7 mouse cellular contexts compared by ENCODE assay signal in the genomic region with DNA sequence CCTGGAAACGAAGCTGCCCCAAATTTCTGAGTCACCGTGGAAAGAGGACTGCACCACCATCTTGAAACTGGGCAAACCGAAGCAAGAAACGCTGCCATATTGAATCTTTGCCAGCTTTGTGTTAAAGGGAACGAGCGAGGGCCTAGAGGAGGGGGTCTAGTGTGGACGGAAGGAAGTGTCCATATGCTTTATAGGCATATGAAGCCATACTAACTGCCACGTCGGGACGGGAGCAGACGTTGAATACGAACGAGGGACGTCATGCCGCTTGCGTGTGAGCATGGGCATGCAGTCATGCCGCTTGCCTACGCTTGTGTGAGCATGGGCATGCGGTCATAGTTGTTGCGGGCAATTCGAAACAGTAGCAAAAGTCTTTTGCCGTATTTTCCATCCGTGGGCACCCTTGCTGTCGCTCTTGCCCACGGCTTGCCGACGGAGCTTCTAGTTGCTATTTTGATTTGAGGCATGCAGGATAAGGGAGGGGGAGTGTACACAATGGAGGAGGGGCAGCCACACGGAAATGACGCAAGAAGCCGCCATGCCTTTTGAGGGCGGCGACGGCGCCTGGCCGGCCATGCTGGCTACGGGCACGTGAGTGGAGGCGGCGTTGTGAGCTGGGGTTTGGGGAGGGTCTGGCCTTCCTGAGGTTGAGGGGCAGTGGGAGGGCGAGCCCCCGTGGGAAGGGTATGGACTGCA. TPM values are rescaled to one million over a fixed set of nuclear protein-coding genes. Genes with fewer than 3 reads are reported as not detected.
DNase-seq lines count a peak whose midpoint lies in the region; ATAC-seq and TF ChIP-seq lines count a peak whose summit lies in the region.

No protein-coding gene starts in this region.

- peak overlapping the region; percentile 99 for H3K27ac ChIP-seq in intestine, embryonic 16.5 days (ENCODE audit: low read length)
- H3K27ac ChIP-seq in midbrain, embryonic 12.5 days (replicated peaks): peak overlapping the region; percentile 93
- peak overlapping the region; percentile 91 for H3K27ac ChIP-seq in small intestine, adult 2 months (ENCODE audit: insufficient read depth, low read depth, low read length)

- peaks cover 17% of the 10 kb centered on the region; the same call in 1 of the 2 replicates for H3K36me3 ChIP-seq in intestine, embryonic 16.5 days (ENCODE audit: control insufficient read depth, insufficient read depth, low read length)
- peaks cover 36% of the 10 kb centered on the region for H3K36me3 ChIP-seq in midbrain, embryonic 12.5 days
- H3K36me3 ChIP-seq in small intestine, adult 2 months (ENCODE audit: control insufficient read depth, insufficient read depth, low read length): peaks cover 21% of the 10 kb centered on the region

- ATAC-seq in intestine, embryonic 16.5 days: peak; percentile 65
- peak; percentile 74 for ATAC-seq in midbrain, embryonic 12.5 days (ENCODE audit: low FRiP score, low read depth)

- H3K27me3 ChIP-seq in intestine, embryonic 16.5 days (replicated peaks; ENCODE audit: control insufficient read depth, insufficient read depth, low read length): no peaks in the 10 kb centered on the region
- H3K27me3 ChIP-seq in midbrain, embryonic 12.5 days: no peaks in the 10 kb centered on the region
- no peaks in the 10 kb centered on the region for H3K27me3 ChIP-seq in small intestine, adult 2 months (ENCODE audit: control insufficient read depth, insufficient read depth, low read length)

- WGBS in intestine, embryonic 16.5 days: under 1% methylated on average over 41 of the region's 41 CpGs
- under 1% methylated on average over 39 of the region's 41 CpGs for WGBS in midbrain, embryonic 12.5 days
- under 1% methylated on average over 41 of the region's 41 CpGs for WGBS in small intestine, adult 2 months

- H3K4me1 ChIP-seq in intestine, embryonic 16.5 days (ENCODE audit: control insufficient read depth, insufficient read depth, low read length): peaks cover 31% of the 10 kb centered on the region
- peaks cover 46% of the 10 kb centered on the region for H3K4me1 ChIP-seq in midbrain, embryonic 12.5 days
- peaks cover 13% of the 10 kb centered on the region for H3K4me1 ChIP-seq in small intestine, adult 2 months (ENCODE audit: control insufficient read depth, insufficient read depth, insufficient read length, low read length)

- no peaks in the 10 kb centered on the region for H3K9me3 ChIP-seq in intestine, embryonic 16.5 days (ENCODE audit: control insufficient read depth, low read length)
- no peaks in the 10 kb centered on the region for H3K9me3 ChIP-seq in midbrain, embryonic 12.5 days

- H3K9ac ChIP-seq in intestine, embryonic 16.5 days (ENCODE audit: low read depth, low read length): peak overlapping the region; percentile 91
- H3K9ac ChIP-seq in midbrain, embryonic 12.5 days (replicated peaks): peak overlapping the region; percentile 67

- H3K4me3 ChIP-seq in intestine, embryonic 16.5 days (ENCODE audit: low read length): peak overlapping the region; percentile 82
- H3K4me3 ChIP-seq in midbrain, embryonic 12.5 days: peak overlapping the region; percentile 78
- peak overlapping the region; percentile 80 for H3K4me3 ChIP-seq in small intestine, adult 2 months (ENCODE audit: low read depth, low read length)

- peak overlapping the region; percentile 67 for H3K4me2 ChIP-seq in intestine, embryonic 16.5 days (ENCODE audit: low read depth, low read length)
- peak overlapping the region; percentile 89 for H3K4me2 ChIP-seq in midbrain, embryonic 12.5 days (replicated peaks)

- intact Hi-C loops in left cerebral cortex, postnatal 4 days (cut with DNase I): no loop called here

- TF ChIP-seq POLR2A in small intestine, adult 2 months (IDR thresholded peaks at IDR 0.05; ENCODE audit: low read depth, low read length): no peak; the same call in none of the 2 replicates

- DNase-seq in adrenal gland, adult 8-10 months: peak; percentile 92
- peak; percentile 92 for DNase-seq in embryo, embryonic 9.5 days (ENCODE audit: extremely low spot score)
- DNase-seq in gastrocnemius, postnatal 4 days (ENCODE audit: low spot score in 2 of 2): peak; percentile 74 to 89
- peak; percentile 92 for DNase-seq in left cerebral cortex, postnatal 4 days

- TF ChIP-seq CTCF in small intestine, adult 2 months (IDR thresholded peaks at IDR 0.05; ENCODE audit: extremely low read depth, insufficient read length, insufficient replicate concordance, low read depth, low read length): no peak

RNA-seq across cellular contexts. Expression of gene Tbc1d17, which starts 0.7 kb away (rescaled TPM):
- total RNA-seq in adrenal gland, adult 8-10 months (2022): 10 to 100 TPM; 69.4 to 94.9 (median 86.1) TPM
- 10 to 100 TPM; 56.5 to 63.4 TPM for total RNA-seq in gastrocnemius, postnatal 4 days (2021)
- polyA plus RNA-seq in intestine, embryonic 16.5 days (2015; fragmentation: Nextera tagmentation; extraction: Ambion mirVana): 73.6 and 77.9 TPM in 2 replicates
- total RNA-seq in left cerebral cortex, postnatal 4 days (2021): 10 to 100 TPM; 57.1 to 68.3 TPM
- 97.5 and 101 TPM in 2 replicates for polyA plus RNA-seq in midbrain, embryonic 12.5 days (2016; fragmentation: Nextera tagmentation; extraction: Ambion mirVana)
- polyA plus RNA-seq in small intestine, adult 2 months (2012; rRNA removed): 32.1 and 63.2 TPM in 2 replicates

RNA-seq across cellular contexts. Expression of gene Akt1s1, which starts 0.8 kb away (rescaled TPM):
- 100 to 1,000 TPM; 106 to 137 (median 120) TPM for total RNA-seq in adrenal gland, adult 8-10 months (2022)
- total RNA-seq in gastrocnemius, postnatal 4 days (2021): 100 to 1,000 TPM in 1 of 2 experiments, 10 to 100 TPM in 1; 92.4 to 103 TPM
- 105 and 107 TPM in 2 replicates for polyA plus RNA-seq in intestine, embryonic 16.5 days (2015; fragmentation: Nextera tagmentation; extraction: Ambion mirVana)
- 10 to 100 TPM; 74.1 to 85.4 TPM for total RNA-seq in left cerebral cortex, postnatal 4 days (2021)
- polyA plus RNA-seq in midbrain, embryonic 12.5 days (2016; fragmentation: Nextera tagmentation; extraction: Ambion mirVana): 92.0 and 99.2 TPM in 2 replicates
- polyA plus RNA-seq in small intestine, adult 2 months (2012; rRNA removed): 180 and 283 TPM in 2 replicates

RNA-seq across cellular contexts. Expression of gene Pnkp, which starts 7.4 kb away (rescaled TPM):
- total RNA-seq in adrenal gland, adult 8-10 months (2022): 10 to 100 TPM; 46.6 to 56.6 (median 53.6) TPM
- 10 to 100 TPM; 18.6 to 20.5 TPM for total RNA-seq in gastrocnemius, postnatal 4 days (2021)
- 26.6 and 30.6 TPM in 2 replicates for polyA plus RNA-seq in intestine, embryonic 16.5 days (2015; fragmentation: Nextera tagmentation; extraction: Ambion mirVana)
- total RNA-seq in left cerebral cortex, postnatal 4 days (2021): 10 to 100 TPM; 27.5 to 29.3 TPM
- polyA plus RNA-seq in midbrain, embryonic 12.5 days (2016; fragmentation: Nextera tagmentation; extraction: Ambion mirVana): 36.4 and 44.0 TPM in 2 replicates
- 36.9 and 84.2 TPM in 2 replicates for polyA plus RNA-seq in small intestine, adult 2 months (2012; rRNA removed)

RNA-seq across cellular contexts. Expression of gene Ptov1, which starts 20.0 kb away (rescaled TPM):
- total RNA-seq in adrenal gland, adult 8-10 months (2022): 100 to 1,000 TPM; 273 to 304 (median 292) TPM
- total RNA-seq in gastrocnemius, postnatal 4 days (2021): 100 to 1,000 TPM; 332 to 346 TPM
- 71.8 and 159 TPM in 2 replicates for polyA plus RNA-seq in intestine, embryonic 16.5 days (2015; fragmentation: Nextera tagmentation; extraction: Ambion mirVana)
- total RNA-seq in left cerebral cortex, postnatal 4 days (2021): 100 to 1,000 TPM; 423 to 428 TPM
- polyA plus RNA-seq in midbrain, embryonic 12.5 days (2016; fragmentation: Nextera tagmentation; extraction: Ambion mirVana): 605 and 652 TPM in 2 replicates
- polyA plus RNA-seq in small intestine, adult 2 months (2012; rRNA removed): 82.3 and 141 TPM in 2 replicates

RNA-seq across cellular contexts. Expression of gene Atf5, which starts 33.1 kb away (rescaled TPM):
- 100 to 1,000 TPM in 1 of 4 experiments, 10 to 100 TPM in 3; 76.2 to 108 (median 82.7) TPM for total RNA-seq in adrenal gland, adult 8-10 months (2022)
- 10 to 100 TPM; 55.6 to 62.2 TPM for total RNA-seq in gastrocnemius, postnatal 4 days (2021)
- polyA plus RNA-seq in intestine, embryonic 16.5 days (2015; fragmentation: Nextera tagmentation; extraction: Ambion mirVana): 4.9 and 5.5 TPM in 2 replicates
- total RNA-seq in left cerebral cortex, postnatal 4 days (2021): 10 to 100 TPM; 22.6 to 23.5 TPM
- 5.6 and 6.3 TPM in 2 replicates for polyA plus RNA-seq in midbrain, embryonic 12.5 days (2016; fragmentation: Nextera tagmentation; extraction: Ambion mirVana)
- polyA plus RNA-seq in small intestine, adult 2 months (2012; rRNA removed): 83.9 and 102 TPM in 2 replicates

Comparison
In these comparisons a context has a peak if more than half of its experiments do, and no peak if none do; other contexts are left out.
1. Peak in every context shown above with its lines: DNase-seq, ATAC-seq, H3K4me3 ChIP-seq and H3K27ac ChIP-seq.